Mouse (Mus musculus) heart, embryonic 14.5 days (tissue): ENCODE measurements at regions not wholly inside any gene's neighbourhood (a gene's known extent, or its start where the extent isn't known, plus 50 kb on each side); places are given as distances from the start of the nearest gene placed in this dataset.

Source experiments
- ATAC-seq: fragments of 200-750 bp; cut with Nextera tagmentation; 2 replicates; pipeline ENCODE4 v1.8.0; 2017; ENCODE audit warnings: low read depth, moderate TSS enrichment; ENCODE audit not compliant: insufficient number of reproducible peaks, insufficient read depth, low FRiP score
- H3K27ac ChIP-seq, 2 experiments: fragments of 200-500 bp in 1 of 2; fragments of 300-500 bp in 1 of 2; sonication (generic) in 1 of 2; replicated peaks in 1 of 2; 2 replicates each; pipeline ENCODE4 v1.5.1; 2012 to 2014; ENCODE audit warnings: low read depth in 2 of 2, low read length in 2 of 2, control low read depth in 1 of 2, mild to moderate bottlenecking in 1 of 2, mixed read lengths in 1 of 2; ENCODE audit not compliant: control insufficient read depth in 1 of 2, insufficient read depth in 1 of 2
- H3K27me3 ChIP-seq: fragments of 300-500 bp; sonication (generic); 2 replicates; pipeline ENCODE4 v1.6.1; 2014; ENCODE audit warnings: mild to moderate bottlenecking, low read length, control low read depth; ENCODE audit not compliant: control insufficient read depth, insufficient read depth
- H3K36me3 ChIP-seq: fragments of 300-500 bp; sonication (generic); 2 replicates; pipeline ENCODE4 v1.6.1; 2014; ENCODE audit warnings: mild to moderate bottlenecking, control low read depth, low read length, mixed read lengths; ENCODE audit not compliant: control insufficient read depth, insufficient read depth
- H3K4me1 ChIP-seq, 2 experiments: fragments of 200-500 bp in 1 of 2; fragments of 300-500 bp in 1 of 2; sonication (generic) in 1 of 2; 2 replicates each; pipeline ENCODE4 v1.6.1; 2012 to 2014; ENCODE audit warnings: low read length in 2 of 2, control low read depth in 1 of 2, mixed read lengths in 1 of 2; ENCODE audit not compliant: control insufficient read depth in 2 of 2, insufficient read depth in 2 of 2
- H3K4me2 ChIP-seq: fragments of 300-500 bp; sonication (generic); 2 replicates; pipeline ENCODE4 v1.6.1; 2014; ENCODE audit warnings: mild to moderate bottlenecking, low read length
- H3K4me3 ChIP-seq, 2 experiments: fragments of 200-500 bp in 1 of 2; fragments of 300-500 bp in 1 of 2; sonication (generic) in 1 of 2; 2 replicates each; pipeline ENCODE4 v1.5.1; 2012 to 2014; ENCODE audit warnings: low read length in 2 of 2, mild to moderate bottlenecking in 2 of 2, control low read depth in 1 of 2, low read depth in 1 of 2, moderate library complexity in 1 of 2; ENCODE audit not compliant: control insufficient read depth in 1 of 2, insufficient read depth in 1 of 2
- H3K9ac ChIP-seq: fragments of 300-500 bp; sonication (generic); 2 replicates; pipeline ENCODE4 v1.6.1; 2014; ENCODE audit warnings: mild to moderate bottlenecking, low read length
- H3K9me3 ChIP-seq: fragments of 300-500 bp; sonication (generic); 2 replicates; pipeline ENCODE4 v1.6.1; 2016; ENCODE audit warnings: low read length, control low read depth; ENCODE audit not compliant: control insufficient read depth
- WGBS: fragments of 180-500 bp; shearing (Covaris S2); extraction: QIAGEN DNeasy Blood & Tissue Kit; methylation state at CpG from one replicate; pipeline ENCODE4 v1.1.7; 2014; 5-methylcytosine and 5-hydroxymethylcytosine counted together

GRCm38 (mm10) chr1:194109172-194110071 is 508.6 kb upstream of the Plxna2 start:
- Histone ChIP-seq H3K9me3 (no peaks in the 10 kb centered on the region), H3K36me3 (no peaks in the 10 kb centered on the region), H3K4me1 (peaks cover 0 to 3% of the 10 kb centered on the region in 2 experiments; a peak in 3 of 4 replicates), H3K9ac (no peak overlapping the region), H3K27ac (no peak overlapping the region), H3K27me3 (no peaks in the 10 kb centered on the region), H3K4me3 (no peak overlapping the region), H3K4me2 (no peak overlapping the region)
- 63% methylated on average over 5 of the region's 5 CpGs for WGBS
- no peak for ATAC-seq

GRCm38 (mm10) chr1:194108132-194108531 is 509.9 kb upstream of the Plxna2 start:
- WGBS = 72% methylated on average over 2 of the region's 2 CpGs
- H3K27me3 ChIP-seq = no peaks in the 10 kb centered on the region

GRCm38 (mm10) chr1:194107271-194107938 is 510.6 kb upstream of the Plxna2 start:
- H3K27me3 ChIP-seq = no peaks in the 10 kb centered on the region
- 80% methylated on average over 3 of the region's 3 CpGs for WGBS

More at GRCm38 (mm10) chr1:194108132-194108531, 509.9 kb upstream of the Plxna2 start:
- no peak overlapping the region for H3K9ac ChIP-seq
- H3K4me1 ChIP-seq = peaks cover 0 to 3% of the 10 kb centered on the region in 2 experiments; a peak in 3 of 4 replicates
- ATAC-seq = no peak
- H3K27ac ChIP-seq = no peak overlapping the region
- H3K9me3 ChIP-seq = no peaks in the 10 kb centered on the region
- no peaks in the 10 kb centered on the region for H3K36me3 ChIP-seq
- H3K4me3 ChIP-seq = no peak overlapping the region
- no peak overlapping the region for H3K4me2 ChIP-seq

GRCm38 (mm10) chr1:194089918-194090548 is 528.0 kb upstream of the Plxna2 start:
- Histone ChIP-seq H3K4me2 (no peak overlapping the region), H3K27me3 (no peaks in the 10 kb centered on the region), H3K36me3 (no peaks in the 10 kb centered on the region), H3K27ac (peak overlapping the region; percentile 48 to 56), H3K9me3 (no peaks in the 10 kb centered on the region), H3K9ac (no peak overlapping the region), H3K4me3 (no peak overlapping the region), H3K4me1 (no peaks in the 10 kb centered on the region)
- peak; percentile 26; the same call in 1 of the 2 replicates for ATAC-seq
- WGBS = 44% methylated on average over 2 of the region's 2 CpGs

More at GRCm38 (mm10) chr1:194107271-194107938, 510.6 kb upstream of the Plxna2 start:
- H3K9me3 ChIP-seq = no peaks in the 10 kb centered on the region
- H3K9ac ChIP-seq = no peak overlapping the region
- no peak overlapping the region for H3K4me2 ChIP-seq
- H3K27ac ChIP-seq = no peak overlapping the region
- H3K36me3 ChIP-seq = no peaks in the 10 kb centered on the region
- no peak overlapping the region for H3K4me3 ChIP-seq
- H3K4me1 ChIP-seq = peaks cover 0 to 3% of the 10 kb centered on the region in 2 experiments; a peak in 3 of 4 replicates
- ATAC-seq = no peak

- WGBS = 80% methylated on average over 5 of the region's 5 CpGs
- H3K9ac ChIP-seq = no peak overlapping the region
- no peaks in the 10 kb centered on the region for H3K27me3 ChIP-seq
- H3K4me2 ChIP-seq = no peak overlapping the region
- H3K27ac ChIP-seq = no peak overlapping the region
- ATAC-seq = no peak
- no peaks in the 10 kb centered on the region for H3K9me3 ChIP-seq
- no peaks in the 10 kb centered on the region for H3K4me1 ChIP-seq
- H3K36me3 ChIP-seq = no peaks in the 10 kb centered on the region
- H3K4me3 ChIP-seq = no peak overlapping the region
These were observed 559.5 kb upstream of the Plxna2 start for GRCm38 (mm10) chr1:194058512-194058911.

GRCm38 (mm10) chr1:194056544-194056943 is 561.5 kb upstream of the Plxna2 start:
- H3K4me2 ChIP-seq = no peak overlapping the region
- H3K4me3 ChIP-seq = no peak overlapping the region
- WGBS = 12% methylated on average over 1 of the region's 1 CpGs
- ATAC-seq = no peak
- no peaks in the 10 kb centered on the region for H3K9me3 ChIP-seq
- no peak overlapping the region for H3K9ac ChIP-seq
- no peaks in the 10 kb centered on the region for H3K4me1 ChIP-seq
- H3K36me3 ChIP-seq = no peaks in the 10 kb centered on the region
- H3K27me3 ChIP-seq = no peaks in the 10 kb centered on the region
- no peak overlapping the region for H3K27ac ChIP-seq

- Histone ChIP-seq H3K9me3 (no peaks in the 10 kb centered on the region), H3K4me1 (no peaks in the 10 kb centered on the region), H3K4me3 (no peak overlapping the region), H3K27me3 (no peaks in the 10 kb centered on the region), H3K4me2 (no peak overlapping the region), H3K36me3 (no peaks in the 10 kb centered on the region), H3K9ac (no peak overlapping the region), H3K27ac (no peak overlapping the region)
- 33% methylated on average over 4 of the region's 4 CpGs for WGBS
- ATAC-seq = no peak
These were observed 568.2 kb upstream of the Plxna2 start for GRCm38 (mm10) chr1:194049746-194050351.
